Mouse (Mus musculus): ENCODE data around the gene Sytl3. TPM values are rescaled to one million over a fixed set of nuclear protein-coding genes. Genes with fewer than 3 reads are reported as not detected.
"Not testable (repeated sequence)": the region's sequence is repeated elsewhere in the genome, so short reads cannot be mapped to it uniquely, and the experiment has no call there.

Gene Sytl3
- polyA plus RNA-seq, 1 experiment = 3.7 TPM

- 95% methylated on average over 8 of the region's 8 CpGs for WGBS
- not testable (repeated sequence) for H3K27ac ChIP-seq (ENCODE audit: insufficient read depth, low read depth, low read length); H3K27me3 ChIP-seq (replicated peaks; ENCODE audit: control insufficient read depth, insufficient read depth, low read length)
Observed at GRCm38 (mm10) chr17:6646841-6647240, 12.1 kb upstream of the Sytl3 start.

GRCm38 (mm10) chr17:6647452-6647851 lies 11.4 kb upstream of the Sytl3 start:
- not testable (repeated sequence) for H3K27me3 ChIP-seq (replicated peaks; ENCODE audit: control insufficient read depth, insufficient read depth, low read length); H3K36me3 ChIP-seq (ENCODE audit: control insufficient read depth, insufficient read depth, low read length); H3K4me3 ChIP-seq (ENCODE audit: insufficient read depth, low read depth, low read length); H3K27ac ChIP-seq (ENCODE audit: insufficient read depth, low read depth, low read length); DNase-seq; H3K4me1 ChIP-seq (ENCODE audit: control insufficient read depth, insufficient read depth, low read length)
- WGBS = 95% methylated on average over 3 of the region's 3 CpGs

More at GRCm38 (mm10) chr17:6646841-6647240, 12.1 kb upstream of the Sytl3 start:
- not testable (repeated sequence) for DNase-seq; H3K4me3 ChIP-seq (ENCODE audit: insufficient read depth, low read depth, low read length); H3K4me1 ChIP-seq (ENCODE audit: control insufficient read depth, insufficient read depth, low read length); H3K36me3 ChIP-seq (ENCODE audit: control insufficient read depth, insufficient read depth, low read length)

- not testable (repeated sequence) for H3K4me1 ChIP-seq (ENCODE audit: control insufficient read depth, insufficient read depth, low read length); H3K4me3 ChIP-seq (ENCODE audit: insufficient read depth, low read depth, low read length); DNase-seq; H3K27me3 ChIP-seq (replicated peaks; ENCODE audit: control insufficient read depth, insufficient read depth, low read length); H3K36me3 ChIP-seq (ENCODE audit: control insufficient read depth, insufficient read depth, low read length); H3K27ac ChIP-seq (ENCODE audit: insufficient read depth, low read depth, low read length)
- WGBS = 92% methylated on average over 6 of the region's 7 CpGs
Observed at GRCm38 (mm10) chr17:6650904-6651565, 7.9 kb upstream of the Sytl3 start.

- not testable (repeated sequence) for H3K36me3 ChIP-seq (ENCODE audit: control insufficient read depth, insufficient read depth, low read length); H3K4me3 ChIP-seq (ENCODE audit: insufficient read depth, low read depth, low read length); DNase-seq; H3K4me1 ChIP-seq (ENCODE audit: control insufficient read depth, insufficient read depth, low read length); H3K27me3 ChIP-seq (replicated peaks; ENCODE audit: control insufficient read depth, insufficient read depth, low read length); H3K27ac ChIP-seq (ENCODE audit: insufficient read depth, low read depth, low read length)
- 91% methylated on average over 5 of the region's 5 CpGs for WGBS
Observed at GRCm38 (mm10) chr17:6653341-6653946, 5.4 kb upstream of the Sytl3 start.

- H3K27ac ChIP-seq (ENCODE audit: insufficient read depth, low read depth, low read length); H3K36me3 ChIP-seq (ENCODE audit: control insufficient read depth, insufficient read depth, low read length); H3K4me1 ChIP-seq (ENCODE audit: control insufficient read depth, insufficient read depth, low read length); H3K27me3 ChIP-seq (replicated peaks; ENCODE audit: control insufficient read depth, insufficient read depth, low read length): not testable (repeated sequence)
- H3K4me3 ChIP-seq (ENCODE audit: insufficient read depth, low read depth, low read length) = peak overlapping the region; percentile 47
- WGBS = 1% methylated on average over 36 of the region's 36 CpGs
- DNase-seq = peak; percentile 71
Observed at GRCm38 (mm10) chr17:6655087-6655511, 3.8 kb upstream of the Sytl3 start.

GRCm38 (mm10) chr17:6655567-6656281 lies 3.2 kb upstream of the Sytl3 start, which contains the start of gene Dynlt1f:
Dynlt1f (minus strand) TSS chr17:6655900.
- WGBS = 5% methylated on average over 27 of the region's 33 CpGs
- H3K27me3 ChIP-seq (replicated peaks; ENCODE audit: control insufficient read depth, insufficient read depth, low read length); H3K36me3 ChIP-seq (ENCODE audit: control insufficient read depth, insufficient read depth, low read length); H3K27ac ChIP-seq (ENCODE audit: insufficient read depth, low read depth, low read length); H3K4me1 ChIP-seq (ENCODE audit: control insufficient read depth, insufficient read depth, low read length): not testable (repeated sequence)
- peak within 1 kb of the TSS; percentile 47 for H3K4me3 ChIP-seq (ENCODE audit: insufficient read depth, low read depth, low read length)
- peak; percentile 85 for DNase-seq

- H3K4me1 ChIP-seq (ENCODE audit: control insufficient read depth, insufficient read depth, low read length); H3K27ac ChIP-seq (ENCODE audit: insufficient read depth, low read depth, low read length); H3K4me3 ChIP-seq (ENCODE audit: insufficient read depth, low read depth, low read length); H3K36me3 ChIP-seq (ENCODE audit: control insufficient read depth, insufficient read depth, low read length); H3K27me3 ChIP-seq (replicated peaks; ENCODE audit: control insufficient read depth, insufficient read depth, low read length); DNase-seq: not testable (repeated sequence)
- WGBS = 88% methylated on average over 2 of the region's 3 CpGs
Observed at GRCm38 (mm10) chr17:6656471-6656870, 2.4 kb upstream of the Sytl3 start.

- H3K36me3 ChIP-seq (ENCODE audit: control insufficient read depth, insufficient read depth, low read length); H3K27ac ChIP-seq (ENCODE audit: insufficient read depth, low read depth, low read length); H3K4me1 ChIP-seq (ENCODE audit: control insufficient read depth, insufficient read depth, low read length); H3K4me3 ChIP-seq (ENCODE audit: insufficient read depth, low read depth, low read length); DNase-seq; H3K27me3 ChIP-seq (replicated peaks; ENCODE audit: control insufficient read depth, insufficient read depth, low read length): not testable (repeated sequence)
- 56% methylated on average over 6 of the region's 6 CpGs for WGBS
Observed at GRCm38 (mm10) chr17:6660589-6660988, 1.7 kb downstream of the Sytl3 start.

- not testable (repeated sequence) for H3K4me3 ChIP-seq (ENCODE audit: insufficient read depth, low read depth, low read length); H3K27me3 ChIP-seq (replicated peaks; ENCODE audit: control insufficient read depth, insufficient read depth, low read length); H3K27ac ChIP-seq (ENCODE audit: insufficient read depth, low read depth, low read length); H3K36me3 ChIP-seq (ENCODE audit: control insufficient read depth, insufficient read depth, low read length); H3K4me1 ChIP-seq (ENCODE audit: control insufficient read depth, insufficient read depth, low read length); DNase-seq
- WGBS = 52% methylated on average over 10 of the region's 11 CpGs
Observed at GRCm38 (mm10) chr17:6661093-6661816, 2.4 kb downstream of the Sytl3 start.

GRCm38 (mm10) chr17:6662840-6663239 lies 3.9 kb downstream of the Sytl3 start:
- H3K27ac ChIP-seq (ENCODE audit: insufficient read depth, low read depth, low read length); H3K4me3 ChIP-seq (ENCODE audit: insufficient read depth, low read depth, low read length); H3K36me3 ChIP-seq (ENCODE audit: control insufficient read depth, insufficient read depth, low read length); H3K27me3 ChIP-seq (replicated peaks; ENCODE audit: control insufficient read depth, insufficient read depth, low read length); H3K4me1 ChIP-seq (ENCODE audit: control insufficient read depth, insufficient read depth, low read length); DNase-seq: not testable (repeated sequence)
- WGBS = 76% methylated on average over 3 of the region's 3 CpGs

Data from kidney, adult 2 months (tissue).